Mouse (Mus musculus) left cerebral cortex, adult 18-20 months (tissue): ENCODE results near the gene Pcca. TPM values are rescaled to one million over a fixed set of nuclear protein-coding genes. Genes with fewer than 3 reads are reported as not detected.

Source experiments
- DNase-seq, 2 experiments: peaks; one replicate each; pipeline ENCODE4 v3.0.0; 2021 to 2022; ENCODE audit warnings: low spot score in 2 of 2, mixed read lengths in 1 of 2
- total RNA-seq, 2 experiments: library from RNA; stranded (reverse); gene quantifications; 2 replicates each; pipeline ENCODE4 v1.2.3; 2021

Gene Pcca
- total RNA-seq, 2 experiments from 2014 or later = 38.9 to 42.5 TPM

DNA sequence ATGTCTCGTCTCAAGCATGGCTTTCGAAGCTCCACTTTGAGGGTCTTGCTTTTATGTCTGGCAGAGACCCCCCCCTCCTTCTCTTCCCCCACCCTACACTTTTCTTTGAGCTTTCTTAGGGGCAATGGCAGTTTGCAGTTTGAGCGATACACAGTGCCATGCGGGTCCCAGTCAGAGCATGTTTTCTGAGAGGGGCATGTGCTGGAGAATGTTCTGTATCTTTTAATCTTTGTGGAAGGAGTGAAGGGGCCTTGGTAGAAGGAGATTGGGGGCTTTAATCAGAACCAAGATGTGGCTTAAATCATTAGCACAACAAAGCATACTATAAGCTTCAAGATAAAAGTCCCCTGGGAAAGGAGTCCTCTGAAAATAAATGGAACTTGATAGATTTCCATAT, 349.3 kb downstream of the Pcca start:
- DNase-seq = no peak

DNA sequence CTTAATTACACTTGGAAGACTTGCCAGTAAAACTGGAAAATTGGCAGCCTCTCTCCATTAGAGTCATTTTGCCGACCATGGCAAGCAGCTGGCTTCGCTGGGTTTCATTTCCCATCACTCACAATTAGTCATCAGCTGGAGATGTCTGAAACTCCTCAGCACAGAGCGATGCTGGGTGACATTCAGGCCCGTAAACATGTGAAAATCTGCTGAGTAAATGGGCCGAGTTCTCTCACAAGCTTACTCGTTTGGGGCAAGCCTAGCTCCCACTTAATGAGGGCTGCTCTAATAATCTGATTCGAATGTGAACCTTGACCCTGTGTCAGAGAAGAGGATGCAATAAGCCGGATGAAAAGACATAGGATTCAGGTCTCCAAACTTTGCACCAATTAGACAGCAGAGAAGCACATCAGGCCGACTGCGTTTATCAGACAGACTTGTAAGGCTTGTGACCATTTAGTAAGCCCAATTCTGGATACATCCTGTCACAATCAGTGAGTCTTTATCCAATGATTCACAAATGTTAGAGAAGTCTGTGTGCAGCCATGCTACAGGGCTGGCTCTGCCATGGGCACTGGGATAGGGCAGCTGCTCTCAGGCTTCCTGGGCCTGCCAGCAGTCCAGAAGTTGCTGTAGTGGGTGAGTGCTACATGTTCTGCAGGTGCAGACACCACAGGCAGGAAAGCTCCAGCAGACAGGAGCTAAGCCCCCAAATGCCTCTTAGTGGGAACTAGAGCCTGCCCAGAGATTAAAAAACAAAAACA, 349.9 kb downstream of the Pcca start:
- DNase-seq = no peak

DNA sequence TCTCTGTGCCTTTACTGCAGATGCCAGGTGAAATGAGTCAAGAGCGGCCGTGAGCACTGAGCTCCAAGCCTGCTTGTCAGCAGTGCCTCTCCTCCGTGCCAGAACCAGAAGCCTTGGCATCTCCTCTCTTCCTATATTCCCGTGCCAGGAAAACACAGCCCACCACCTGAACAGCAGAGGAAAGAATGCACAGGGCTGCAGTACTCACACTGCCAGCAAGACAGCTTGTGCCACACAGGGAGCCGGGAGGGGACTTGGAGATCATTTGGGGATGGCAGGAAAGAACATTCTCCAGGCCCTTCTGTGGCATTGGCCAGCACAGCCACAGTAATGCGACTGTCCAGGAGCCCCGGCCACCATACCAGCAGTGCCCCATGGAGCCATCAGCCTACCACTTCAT, 351.8 kb downstream of the Pcca start:
- DNase-seq = peak; percentile 35 to 38

DNA sequence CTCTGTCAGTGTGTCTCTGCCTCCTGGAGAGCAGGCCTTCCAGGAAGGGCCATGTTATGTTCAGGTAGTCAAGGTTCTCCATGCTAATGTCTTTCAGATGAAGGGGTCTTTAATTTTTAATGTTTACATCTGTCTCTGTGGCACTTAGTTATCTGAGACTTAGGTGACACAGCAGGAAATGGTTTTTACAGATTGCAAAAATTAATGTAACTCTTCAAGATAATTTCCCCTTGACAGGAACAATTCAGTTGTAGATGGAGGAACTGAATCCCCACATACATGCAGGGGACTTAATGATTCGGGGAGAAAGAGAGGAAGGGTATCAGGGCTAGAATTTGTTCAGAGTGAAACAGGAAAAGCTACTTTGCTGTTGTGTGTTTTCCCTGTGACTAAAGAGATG, 353.2 kb downstream of the Pcca start:
- DNase-seq = no peak

DNA sequence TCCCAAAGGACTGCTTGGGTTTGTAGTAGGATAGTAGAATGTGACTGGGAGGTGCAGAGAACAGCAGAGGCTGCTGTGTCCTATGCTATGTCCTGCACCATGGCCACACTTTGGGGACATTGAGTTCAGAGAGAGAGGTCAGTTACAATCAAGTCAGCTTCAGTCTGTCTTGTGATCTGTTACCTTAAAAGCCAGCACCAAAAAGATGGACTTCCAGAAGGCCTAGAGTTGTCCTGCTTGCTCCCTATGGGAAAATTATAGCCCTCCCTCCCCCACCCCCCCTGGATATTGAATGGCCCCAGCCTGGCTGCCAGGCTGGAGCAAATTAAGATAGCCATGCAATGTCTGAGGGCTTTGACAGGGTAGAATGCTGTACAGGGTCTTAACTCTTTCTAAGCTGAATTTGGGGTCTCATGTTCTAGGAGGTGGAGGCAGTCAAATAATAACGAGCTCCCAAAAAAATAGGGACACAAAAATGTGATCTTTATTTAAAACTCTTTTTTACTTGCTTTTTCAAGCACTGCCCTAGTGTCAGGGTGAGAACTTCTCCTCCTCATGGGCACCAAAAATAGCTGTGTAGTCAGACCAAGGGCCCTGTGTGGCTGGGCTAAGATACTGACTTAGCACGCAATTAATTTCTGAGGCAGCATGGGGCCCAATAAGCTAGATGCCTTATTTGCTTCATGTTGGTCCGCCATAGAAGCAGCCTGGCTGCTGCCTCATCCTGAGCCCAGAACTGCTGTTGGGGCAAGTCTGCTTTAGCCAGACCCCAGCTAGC, 353.8 kb downstream of the Pcca start:
- no peak for DNase-seq

DNA sequence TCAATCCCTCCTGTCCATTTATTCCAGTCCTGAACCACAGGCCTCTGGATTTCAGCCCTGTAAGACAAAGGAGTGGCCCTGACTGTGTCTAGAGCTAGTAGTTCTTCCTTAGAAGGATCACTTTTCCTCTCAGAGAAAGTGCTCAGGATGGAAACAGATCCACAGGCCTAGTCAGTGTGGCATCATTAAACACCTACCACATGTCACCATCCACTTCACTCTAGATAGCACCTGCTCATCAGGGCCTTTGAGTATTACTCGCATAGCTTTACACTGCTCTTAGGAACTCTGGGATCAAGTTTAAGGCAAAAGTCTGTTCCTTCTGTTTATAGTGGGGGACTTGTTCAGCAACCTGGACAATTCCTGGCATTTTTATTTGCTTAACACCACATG, 354.4 kb downstream of the Pcca start:
- DNase-seq = no peak

DNA sequence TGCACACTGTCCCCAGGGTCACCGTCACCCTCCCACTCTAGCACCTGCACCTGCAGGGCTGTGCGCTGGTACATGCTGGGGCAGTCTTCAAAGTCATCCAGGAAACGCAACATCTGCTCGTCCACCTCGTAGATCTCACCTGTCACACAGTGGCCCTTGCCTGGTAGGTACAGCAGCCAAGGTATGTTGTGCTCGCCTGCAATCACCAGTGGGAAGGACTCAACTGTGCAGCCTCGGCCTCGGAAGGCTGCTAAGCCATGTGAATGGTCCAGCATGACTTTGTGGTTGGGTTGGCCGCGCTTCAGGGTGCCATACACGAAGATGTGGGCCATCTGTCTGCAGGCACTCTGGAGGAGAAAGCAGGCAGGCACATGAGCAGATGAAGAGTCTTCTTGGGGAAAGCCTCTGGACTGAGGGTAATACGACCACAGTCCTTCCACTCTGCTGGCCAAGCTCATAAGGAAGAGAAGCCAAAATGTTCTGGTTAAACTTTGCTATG, 357.4 kb downstream of the Pcca start:
- DNase-seq = no peak

DNA sequence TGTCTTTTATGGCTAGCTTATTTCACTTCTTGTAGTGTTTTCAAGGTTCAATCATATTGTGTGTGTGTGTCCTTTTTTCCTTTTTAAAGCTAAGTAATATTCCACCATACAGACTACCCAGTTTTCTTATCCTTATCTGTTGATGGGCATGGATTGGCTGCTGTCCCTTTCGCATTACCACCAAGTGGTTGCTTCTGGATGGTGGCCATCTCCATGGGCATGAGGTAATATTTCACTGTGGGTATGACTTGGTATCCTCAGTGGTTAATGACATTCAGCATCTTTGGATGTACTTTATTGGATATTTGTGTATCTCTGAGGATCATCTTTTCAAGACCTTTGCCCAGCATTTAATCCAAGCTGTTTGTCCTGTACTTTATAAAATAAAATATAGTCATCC, 362.0 kb downstream of the Pcca start:
- no peak for DNase-seq

DNA sequence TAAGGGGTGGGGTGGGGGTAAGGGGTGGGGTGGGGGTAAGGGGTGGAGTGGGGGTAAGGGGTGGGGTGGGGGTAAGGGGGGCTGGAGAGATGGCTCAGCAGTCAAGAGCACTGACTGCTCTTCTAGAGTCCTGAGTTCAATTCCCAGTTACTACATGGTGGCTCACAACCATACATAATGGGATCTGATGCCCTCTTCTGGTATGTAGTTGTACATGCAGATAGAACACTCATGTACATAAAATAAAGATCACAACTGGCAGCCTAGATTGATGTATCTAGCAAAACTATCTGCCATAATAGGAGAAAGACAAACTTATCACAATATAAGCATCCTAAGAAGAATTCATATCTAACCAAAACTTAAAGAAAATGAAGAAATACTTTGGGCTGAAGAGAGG, 364.4 kb downstream of the Pcca start:
- DNase-seq = no peak

DNA sequence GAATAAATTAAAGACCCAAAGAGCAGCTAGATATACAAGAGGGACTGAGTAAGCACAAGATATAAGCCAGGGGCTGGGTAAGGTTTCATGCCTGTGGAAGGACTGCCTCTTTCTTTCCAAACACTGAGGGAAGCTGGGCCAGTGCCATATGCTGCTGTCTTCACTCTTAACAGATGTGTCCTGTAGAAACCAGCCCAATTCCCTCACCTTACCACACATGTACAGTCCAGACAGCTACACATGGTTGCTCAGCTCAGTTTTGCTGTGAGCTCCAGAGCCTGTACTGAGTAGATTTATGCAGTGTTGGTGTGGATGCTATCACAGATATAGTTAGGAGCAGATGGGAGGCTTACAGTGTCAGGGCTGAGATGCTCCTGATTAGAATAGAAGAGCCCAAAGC, 366.6 kb downstream of the Pcca start:
- no peak for DNase-seq

DNA sequence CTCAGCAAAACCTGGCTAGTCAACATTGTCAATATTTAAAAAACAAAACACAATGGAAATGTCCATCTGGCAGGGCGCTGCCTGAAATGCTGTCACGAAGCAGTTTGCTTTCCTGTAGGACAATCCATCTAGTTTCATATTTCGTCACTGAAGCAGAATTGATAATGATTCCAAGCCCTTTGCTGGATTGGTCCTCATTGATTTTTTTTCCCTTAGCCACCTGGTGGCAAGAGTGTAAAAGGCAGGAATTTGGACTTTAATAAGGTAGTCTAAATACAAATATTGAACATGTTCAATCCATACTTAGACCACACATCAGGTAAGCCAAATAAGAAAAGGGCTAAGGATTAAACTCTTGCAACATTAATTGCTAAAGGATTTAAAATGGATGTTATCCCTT, 367.1 kb downstream of the Pcca start:
- DNase-seq = no peak

DNA sequence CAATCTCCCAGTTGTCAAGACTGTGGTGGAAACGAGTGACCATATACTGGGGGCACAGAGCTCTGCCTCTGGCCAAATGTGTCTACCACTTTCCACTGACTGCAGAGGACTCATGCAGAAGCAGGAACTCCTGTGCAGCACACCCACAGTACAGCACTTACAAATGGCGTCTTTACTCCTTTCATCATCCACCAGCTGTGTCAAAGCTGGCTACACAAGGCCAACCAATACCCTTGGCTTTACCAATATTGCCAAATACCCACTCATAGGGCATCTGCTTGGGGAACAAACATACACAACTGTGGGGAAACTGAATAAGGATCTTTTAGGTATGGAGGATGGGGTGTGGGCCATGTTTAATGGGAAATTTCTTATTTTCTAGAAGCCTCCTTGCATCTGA, 367.6 kb downstream of the Pcca start:
- no peak for DNase-seq

DNA sequence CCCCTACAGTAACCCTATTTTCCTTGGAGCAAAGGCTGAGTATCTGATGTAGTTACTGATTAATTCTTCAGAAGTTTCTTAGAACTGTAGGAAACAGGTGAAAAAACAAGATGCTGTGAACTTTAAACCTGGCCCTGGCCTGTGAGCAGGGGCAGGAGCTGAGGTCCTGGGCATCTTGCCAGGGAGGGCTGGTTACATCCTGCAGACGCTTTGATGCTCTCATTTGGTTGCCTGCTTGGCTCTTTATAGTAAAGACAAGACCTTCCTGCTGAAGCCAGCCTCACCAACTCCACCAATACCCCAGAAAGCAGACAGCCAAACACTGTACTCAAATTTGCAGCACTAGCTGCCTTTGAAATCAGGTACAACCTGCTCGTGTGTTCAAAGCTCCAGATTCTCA, 368.0 kb downstream of the Pcca start:
- DNase-seq = no peak

DNA sequence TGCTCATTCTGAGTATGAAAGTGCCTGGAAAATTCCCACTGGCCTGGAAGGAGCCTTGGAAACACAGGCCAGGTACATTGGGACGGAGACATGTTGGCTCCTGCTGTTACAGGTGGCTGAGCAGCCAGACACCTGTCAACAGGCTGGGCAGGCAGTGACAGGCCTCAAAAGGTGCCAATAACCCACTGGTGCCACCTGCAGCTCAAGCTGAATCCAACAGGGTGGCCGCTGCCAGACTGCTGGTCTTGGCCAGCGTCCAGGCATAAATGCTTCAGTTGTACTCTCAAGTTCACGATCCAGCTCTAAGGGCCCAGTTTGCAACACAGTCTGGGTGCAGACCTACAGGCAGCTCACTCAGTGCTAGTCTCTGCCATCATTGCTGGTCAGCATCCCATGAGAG, 368.8 kb downstream of the Pcca start:
- peak; percentile 25 to 26 for DNase-seq

DNA sequence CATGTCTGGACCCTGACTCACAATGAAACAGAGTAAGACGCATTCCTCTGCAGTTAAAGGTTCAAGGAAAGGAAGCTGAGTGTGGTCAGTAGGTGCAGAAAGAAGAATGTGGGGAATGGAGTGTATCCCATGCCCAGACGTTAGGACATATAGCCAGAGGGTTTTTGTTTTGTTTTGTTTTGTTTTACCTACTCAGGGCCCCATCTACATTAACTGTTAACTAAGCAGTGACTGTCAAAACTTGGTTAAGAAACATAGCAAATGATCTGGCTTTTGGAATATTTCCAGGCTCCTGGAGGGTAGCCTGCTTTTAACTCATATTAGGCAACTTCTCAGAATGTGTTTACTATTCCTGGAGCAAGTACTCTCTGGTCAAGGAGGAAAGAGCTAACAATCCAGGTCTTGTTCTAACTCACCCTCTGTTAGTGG, 369.8 kb downstream of the Pcca start:
- DNase-seq = no peak

DNA sequence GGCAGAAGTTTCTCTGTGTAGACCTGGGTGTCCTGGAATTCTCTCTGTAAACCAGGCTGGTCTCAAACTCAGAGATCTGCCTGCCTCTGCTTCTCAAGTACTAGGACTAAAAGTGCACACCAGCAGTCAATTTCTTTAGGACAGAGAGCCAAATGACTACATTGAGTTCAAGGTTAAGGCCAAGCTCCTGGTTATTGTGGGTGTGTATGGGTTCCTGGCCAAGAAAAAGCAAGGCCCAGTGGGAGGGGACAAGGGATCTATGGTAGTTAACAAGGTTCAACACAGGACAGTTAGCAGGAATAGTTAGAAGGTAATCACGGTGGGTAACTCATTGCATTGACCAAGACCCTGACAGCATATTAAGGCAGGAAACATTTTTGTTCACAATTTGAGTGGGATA, 370.9 kb downstream of the Pcca start:
- DNase-seq = no peak

DNA sequence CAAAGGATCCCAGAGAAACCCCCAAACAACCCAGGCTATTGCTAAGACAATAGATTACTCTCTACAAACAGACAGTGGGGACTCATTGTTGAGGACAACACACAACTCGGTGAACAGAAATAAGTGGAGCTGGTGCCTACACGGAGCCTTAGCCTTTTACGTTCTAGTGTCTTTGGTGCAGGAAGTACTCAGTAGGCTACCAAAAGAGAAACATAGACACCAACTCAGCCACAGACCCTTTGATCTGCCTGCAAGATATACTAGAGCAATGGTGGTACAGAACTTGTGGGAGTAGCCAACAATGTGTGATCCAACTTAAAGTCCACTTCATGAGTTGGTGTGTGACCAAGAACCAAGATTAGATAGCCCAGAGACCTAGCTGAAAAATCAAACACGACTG, 374.0 kb downstream of the Pcca start:
- no peak for DNase-seq

DNA sequence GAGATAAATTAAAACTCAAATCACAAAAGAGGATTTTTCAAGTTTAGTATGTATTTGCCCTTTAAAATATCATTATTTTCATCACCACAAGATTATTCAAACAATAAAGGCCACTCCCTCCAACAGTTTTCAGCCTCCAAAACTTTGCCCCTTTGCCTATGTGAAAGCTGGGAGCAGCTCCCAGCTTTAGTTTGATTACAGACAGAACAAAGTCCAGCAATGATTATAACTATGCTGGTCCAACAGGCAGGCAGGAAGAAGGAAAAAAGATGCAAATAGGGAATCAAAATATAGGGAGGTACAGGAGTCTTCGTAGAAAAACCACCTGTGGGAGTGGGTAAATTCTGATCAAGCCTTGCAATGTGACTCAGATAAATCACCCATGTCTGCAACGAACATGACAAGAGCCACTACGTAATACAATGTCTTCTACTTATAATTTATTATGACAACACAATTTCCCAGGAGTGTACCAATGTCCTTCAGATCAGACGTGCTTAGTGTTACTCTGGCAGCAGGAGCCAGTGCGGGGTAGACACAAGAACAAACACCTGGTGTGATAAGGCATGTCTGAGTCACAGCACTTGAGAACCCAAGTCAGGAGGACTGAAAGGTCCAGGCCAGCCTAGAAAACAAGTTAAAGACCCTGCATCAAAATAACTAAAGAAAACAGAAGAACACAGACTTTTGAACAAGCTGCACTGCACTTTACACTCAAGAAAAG, 375.4 kb downstream of the Pcca start:
- no peak for DNase-seq

DNA sequence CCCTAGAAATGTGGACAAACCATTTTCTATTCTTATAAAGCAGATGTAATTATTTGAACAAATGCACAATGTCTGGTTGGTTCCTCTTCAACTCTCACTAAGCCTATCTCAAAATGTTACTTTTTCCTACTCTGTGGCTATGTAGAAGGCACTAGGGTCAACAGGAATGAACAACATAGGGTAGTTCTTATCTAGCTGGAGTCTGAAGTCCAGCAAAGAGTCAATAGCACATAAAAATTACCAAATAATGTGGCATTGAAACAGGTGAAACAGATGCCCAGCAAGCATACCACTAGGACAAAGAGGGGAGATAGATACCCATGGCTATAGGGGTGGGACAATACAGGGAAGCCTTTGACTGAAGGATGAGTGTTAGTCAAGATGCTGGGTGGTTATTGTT, 377.1 kb downstream of the Pcca start:
- no peak for DNase-seq

DNA sequence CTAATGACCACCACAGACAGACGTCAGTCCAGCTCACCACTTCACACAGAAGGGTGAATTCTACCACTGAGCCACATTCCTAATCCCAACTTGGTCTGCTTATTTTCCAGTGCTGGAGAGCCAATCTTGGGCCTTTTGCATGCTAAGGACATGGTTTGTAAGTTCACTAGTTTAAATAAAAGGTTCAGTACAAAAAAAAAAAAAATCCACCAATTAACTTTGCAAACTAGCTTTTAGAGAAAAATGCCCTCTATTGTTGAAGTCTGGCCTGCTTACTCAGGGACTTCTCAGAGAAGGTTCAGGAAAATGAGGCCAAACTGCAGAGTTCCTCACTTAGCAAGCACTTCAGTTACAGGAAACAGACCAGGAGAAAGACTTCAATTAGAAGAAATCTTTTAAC, 378.0 kb downstream of the Pcca start:
- DNase-seq = no peak

DNA sequence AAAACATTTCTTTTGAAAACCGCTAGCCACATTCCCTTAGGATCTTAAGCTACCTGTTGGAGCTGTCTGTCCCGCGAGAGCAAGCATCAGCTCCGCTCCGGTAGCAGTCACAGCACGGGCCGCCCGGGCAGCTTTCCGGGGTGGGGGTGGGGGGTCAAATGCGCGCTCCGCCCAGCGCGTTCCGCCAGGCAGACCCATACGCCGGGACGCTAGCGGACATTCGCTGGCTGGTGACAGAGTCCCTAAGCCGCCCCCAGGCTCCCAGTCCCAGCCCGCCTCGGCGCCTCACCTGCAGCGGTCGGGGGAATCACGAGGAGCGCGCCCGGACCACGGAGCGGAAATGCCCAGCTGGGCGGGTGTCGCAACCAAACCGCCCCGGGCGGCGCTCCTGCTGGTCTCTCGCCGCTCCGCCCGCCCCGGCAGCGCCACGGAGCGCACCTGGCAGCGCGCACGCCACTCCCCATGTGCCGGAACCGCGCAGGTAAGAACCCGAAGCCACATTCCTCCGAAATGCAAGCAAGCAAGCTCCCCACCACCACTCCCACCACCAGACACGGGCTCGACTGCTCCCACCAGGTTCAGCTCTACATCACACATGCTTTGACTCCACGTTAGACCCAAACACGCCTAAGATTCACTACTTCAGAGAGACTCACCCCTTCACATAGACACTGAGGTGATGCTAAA, 378.8 kb downstream of the Pcca start:
- DNase-seq = peak; percentile 58 to 64
